Mouse (Mus musculus) embryonic facial prominence, embryonic 11.5 days (tissue): Measurements from ENCODE around the gene Gins3. TPM values are rescaled to one million over a fixed set of nuclear protein-coding genes. Genes with fewer than 3 reads are reported as not detected.
"Not testable (repeated sequence)": the region's sequence is repeated elsewhere in the genome, so short reads cannot be mapped to it uniquely, and the experiment has no call there.

ENCODE experiments used
- ATAC-seq: fragments of 200-750 bp; cut with Nextera tagmentation; replicated peaks from 2 replicates; pipeline ENCODE4 v1.8.0; 2017; ENCODE audit warnings: low read depth; ENCODE audit not compliant: insufficient number of reproducible peaks, low FRiP score, low TSS enrichment
- DNase-seq: peaks from one replicate; pipeline ENCODE4 v3.0.0-alpha.2; 2015; ENCODE audit warnings: low spot score
- H3K27ac ChIP-seq: fragments of 300-500 bp; sonication (generic); replicated peaks from 2 replicates; pipeline ENCODE4 v1.5.1; 2014; ENCODE audit warnings: mild to moderate bottlenecking, low read depth, low read length, control low read depth
- H3K27me3 ChIP-seq: fragments of 300-500 bp; sonication (generic); 2 replicates; pipeline ENCODE4 v1.6.1; 2014; ENCODE audit warnings: mild to moderate bottlenecking, low read length, moderate library complexity, mixed read lengths; ENCODE audit not compliant: control insufficient read depth, insufficient read depth
- H3K36me3 ChIP-seq: fragments of 300-500 bp; sonication (generic); replicated peaks from 2 replicates; pipeline ENCODE4 v1.6.1; 2014; ENCODE audit warnings: low read depth, mild to moderate bottlenecking, low read length, moderate library complexity, mixed read lengths; ENCODE audit not compliant: control insufficient read depth, insufficient read depth
- H3K4me1 ChIP-seq: fragments of 300-500 bp; sonication (generic); 2 replicates; pipeline ENCODE4 v1.6.1; 2014; ENCODE audit warnings: low read length, mixed read lengths; ENCODE audit not compliant: control insufficient read depth, insufficient read depth
- H3K4me2 ChIP-seq: fragments of 300-500 bp; sonication (generic); 2 replicates; pipeline ENCODE4 v1.6.1; 2014; ENCODE audit warnings: low read depth, mild to moderate bottlenecking, control low read depth, low read length, moderate library complexity
- H3K4me3 ChIP-seq: fragments of 300-500 bp; sonication (generic); 2 replicates; pipeline ENCODE4 v1.5.1; 2014; ENCODE audit warnings: low read depth, low read length, control low read depth
- H3K9ac ChIP-seq: fragments of 300-500 bp; sonication (generic); replicated peaks from 2 replicates; pipeline ENCODE4 v1.6.1; 2014; ENCODE audit warnings: mild to moderate bottlenecking, control low read depth, low read length
- H3K9me3 ChIP-seq: fragments of 300-500 bp; sonication (generic); replicated peaks from 2 replicates; pipeline ENCODE4 v1.6.1; 2016; ENCODE audit warnings: mild to moderate bottlenecking, low read length, inconsistent platforms, mixed read lengths; ENCODE audit not compliant: control insufficient read depth
- WGBS: fragments of 180-500 bp; shearing (Covaris S2); extraction: QIAGEN DNeasy Blood & Tissue Kit; methylation state at CpG from one replicate; pipeline ENCODE4 v1.1.7; 2014; 5-methylcytosine and 5-hydroxymethylcytosine counted together
- polyA plus RNA-seq: library from polyadenylated mRNA; unstranded; fragments of >200 nt; fragmentation: Nextera tagmentation; extraction: Ambion mirVana; gene quantifications from 2 replicates; pipeline ENCODE4 v1.2.1, GENCODE M21; 2014

Gene Gins3
- polyA plus RNA-seq, 1 experiment from 2014 or later = 35.3 TPM

- no peaks in the 10 kb centered on the region for H3K36me3 ChIP-seq
- ATAC-seq (no peak), DNase-seq (no peak)
- no peaks in the 10 kb centered on the region for H3K4me1 ChIP-seq
- no peaks in the 10 kb centered on the region for H3K27me3 ChIP-seq
- H3K27ac ChIP-seq = no peak overlapping the region
- 76% methylated on average over 4 of the region's 4 CpGs for WGBS
- H3K4me2 ChIP-seq = no peak overlapping the region
- H3K9ac ChIP-seq = no peak overlapping the region
- no peaks in the 10 kb centered on the region for H3K9me3 ChIP-seq
- H3K4me3 ChIP-seq = no peak overlapping the region
These were observed 30.3 kb downstream of the Gins3 start for GRCm38 (mm10) chr8:95663599-95663949.

GRCm38 (mm10) chr8:95665813-95666452 lies 32.7 kb downstream of the Gins3 start:
- not testable (repeated sequence) for H3K36me3 ChIP-seq, DNase-seq, H3K4me3 ChIP-seq, H3K27me3 ChIP-seq, ATAC-seq, H3K4me2 ChIP-seq, H3K4me1 ChIP-seq, H3K9me3 ChIP-seq, H3K27ac ChIP-seq, H3K9ac ChIP-seq
- 92% methylated on average over 11 of the region's 11 CpGs for WGBS

GRCm38 (mm10) chr8:95668163-95668958 lies 35.1 kb downstream of the Gins3 start:
- ATAC-seq = peak; percentile 53; the same call in 1 of the 2 replicates
- Histone ChIP-seq H3K36me3 (no peaks in the 10 kb centered on the region), H3K4me3 (no peak overlapping the region), H3K27me3 (no peaks in the 10 kb centered on the region), H3K27ac (no peak overlapping the region), H3K4me1 (no peaks in the 10 kb centered on the region), H3K9me3 (no peaks in the 10 kb centered on the region), H3K9ac (no peak overlapping the region), H3K4me2 (no peak overlapping the region)
- DNase-seq = no peak
- 61% methylated on average over 8 of the region's 8 CpGs for whole genome bisulfite sequencing

- Histone ChIP-seq H3K36me3 (no peaks in the 10 kb centered on the region), H3K4me1 (no peaks in the 10 kb centered on the region), H3K27me3 (no peaks in the 10 kb centered on the region), H3K4me2 (no peak overlapping the region), H3K4me3 (no peak overlapping the region), H3K9me3 (no peaks in the 10 kb centered on the region), H3K9ac (no peak overlapping the region), H3K27ac (no peak overlapping the region)
- 88% methylated on average over 2 of the region's 2 CpGs for WGBS
- DNase-seq = no peak
- ATAC-seq = no peak
These were observed 36.7 kb downstream of the Gins3 start for GRCm38 (mm10) chr8:95669967-95670366.

- Histone ChIP-seq H3K9me3 (no peaks in the 10 kb centered on the region), H3K9ac (no peak overlapping the region), H3K4me2 (no peak overlapping the region), H3K36me3 (no peaks in the 10 kb centered on the region), H3K27ac (no peak overlapping the region), H3K27me3 (peaks cover 8% of the 10 kb centered on the region; the same call in 1 of the 2 replicates), H3K4me1 (no peaks in the 10 kb centered on the region), H3K4me3 (no peak overlapping the region)
- DNase-seq = no peak
- 83% methylated on average over 6 of the region's 6 CpGs for WGBS
- no peak for ATAC-seq
These were observed 38.6 kb downstream of the Gins3 start for GRCm38 (mm10) chr8:95671861-95672260.

GRCm38 (mm10) chr8:95672811-95673210 lies 39.6 kb downstream of the Gins3 start:
- H3K9me3 ChIP-seq = no peaks in the 10 kb centered on the region
- DNase-seq (no peak), ATAC-seq (no peak)
- no peaks in the 10 kb centered on the region for H3K36me3 ChIP-seq
- peaks cover 3% of the 10 kb centered on the region; the same call in 1 of the 2 replicates for H3K4me1 ChIP-seq
- no peak overlapping the region for H3K4me2 ChIP-seq
- peaks cover 16% of the 10 kb centered on the region for H3K27me3 ChIP-seq
- H3K4me3 ChIP-seq = no peak overlapping the region
- no peak overlapping the region for H3K9ac ChIP-seq
- WGBS = 82% methylated on average over 5 of the region's 5 CpGs
- no peak overlapping the region for H3K27ac ChIP-seq

- Histone ChIP-seq H3K36me3 (no peaks in the 10 kb centered on the region), H3K9me3 (no peaks in the 10 kb centered on the region), H3K4me2 (peak within 1 kb of the TSS; percentile 94), H3K4me1 (peaks cover 3% of the 10 kb centered on the region; the same call in 1 of the 2 replicates), H3K27ac (no peak within 1 kb of the TSS), H3K4me3 (peak within 1 kb of the TSS; percentile 52), H3K9ac (peak within 1 kb of the TSS; percentile 53), H3K27me3 (peaks cover 31% of the 10 kb centered on the region)
- DNase-seq (no peak), ATAC-seq (no peak)
- 38% methylated on average over 9 of the region's 9 CpGs for WGBS
These were observed 43.4 kb downstream of the Gins3 start, which contains the start of gene Ndrg4 for GRCm38 (mm10) chr8:95676631-95677030. Gene Ndrg4 (plus strand): TSS chr8:95676980.

- no peak for DNase-seq
- Histone ChIP-seq H3K4me3 (peak overlapping the region; percentile 52), H3K9me3 (no peaks in the 10 kb centered on the region), H3K4me1 (peaks cover 3% of the 10 kb centered on the region; the same call in 1 of the 2 replicates), H3K27ac (no peak overlapping the region), H3K27me3 (peaks cover 31% of the 10 kb centered on the region), H3K4me2 (peak overlapping the region; percentile 94), H3K9ac (peak overlapping the region; percentile 53), H3K36me3 (no peaks in the 10 kb centered on the region)
- ATAC-seq = no peak
- WGBS = under 1% methylated on average over 38 of the region's 48 CpGs
These were observed 44.4 kb downstream of the Gins3 start for GRCm38 (mm10) chr8:95677591-95678023.
